Mouse (Mus musculus): ENCODE measurements at regions not wholly inside any gene's neighbourhood (a gene's known extent, or its start where the extent isn't known, plus 50 kb on each side); places are given as distances from the start of the nearest gene placed in this dataset.

- DNase-seq, result peak; percentile 32
Measured at GRCm38 (mm10) chr13:53783492-53783891, 272.0 kb downstream of the Drd1 start.

DNA sequence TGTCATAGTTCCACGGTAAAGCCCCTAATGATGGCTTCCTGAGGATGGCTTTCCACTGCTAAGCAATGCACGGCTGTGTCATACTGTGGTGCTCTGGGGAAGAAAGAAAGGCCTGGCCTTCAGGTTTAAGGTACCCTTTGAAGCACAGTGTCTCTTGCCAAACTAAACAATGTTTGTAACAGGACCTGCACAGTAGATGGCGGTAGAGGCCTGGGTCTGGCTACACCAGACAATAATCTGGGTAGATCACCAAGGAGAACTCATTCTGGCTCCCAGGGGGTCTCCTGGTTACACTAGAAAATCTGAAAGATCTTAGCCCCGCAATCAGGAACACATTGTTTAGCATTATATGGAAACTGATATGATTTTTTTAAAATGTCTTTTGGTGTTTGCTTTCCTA is 276.4 kb downstream of the Drd1 start:
- no peak for DNase-seq

- no peak for DNase-seq
Measured at GRCm38 (mm10) chr13:53776421-53776820, 279.1 kb downstream of the Drd1 start.

GRCm38 (mm10) chr13:53775687-53776086 is 279.8 kb downstream of the Drd1 start:
- peak; percentile 12 for DNase-seq

DNA sequence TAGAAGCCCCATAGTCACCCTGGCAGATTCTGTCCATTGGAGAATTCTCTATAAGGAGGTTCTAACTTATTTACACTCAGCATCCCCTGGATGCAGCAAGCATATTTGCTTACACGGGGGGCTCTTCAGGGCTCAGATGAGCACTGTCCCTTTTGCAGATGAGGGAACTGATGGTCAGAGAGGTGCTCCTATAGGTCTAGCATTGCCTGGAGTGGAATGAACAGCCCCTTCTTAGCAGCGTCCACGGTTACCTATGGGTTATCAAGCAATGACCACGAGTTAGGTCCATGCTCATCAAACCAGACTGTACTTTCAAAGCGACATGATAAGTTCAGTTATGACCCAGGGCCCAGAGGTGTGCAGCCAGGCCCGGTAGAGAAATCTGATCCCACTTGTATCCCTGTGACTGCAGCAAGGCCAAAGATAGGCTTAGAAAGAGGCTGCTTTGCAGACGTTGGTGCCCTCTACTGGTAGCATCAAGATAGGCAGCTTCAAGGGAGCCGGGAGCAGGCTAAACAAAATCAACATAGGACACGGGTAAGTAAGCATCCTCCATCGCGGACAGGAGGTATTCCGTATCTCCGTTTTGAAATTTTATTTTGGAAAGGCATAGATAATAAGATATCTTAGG is 290.8 kb downstream of the Drd1 start:
- peak; percentile 4 for DNase-seq

GRCm38 (mm10) chr13:53757576-53758237 is 284.8 kb upstream of the Msx2 start:
- no peak for DNase-seq

- no peak for DNase-seq
Measured at GRCm38 (mm10) chr13:53756970-53757530, 284.2 kb upstream of the Msx2 start.

DNA sequence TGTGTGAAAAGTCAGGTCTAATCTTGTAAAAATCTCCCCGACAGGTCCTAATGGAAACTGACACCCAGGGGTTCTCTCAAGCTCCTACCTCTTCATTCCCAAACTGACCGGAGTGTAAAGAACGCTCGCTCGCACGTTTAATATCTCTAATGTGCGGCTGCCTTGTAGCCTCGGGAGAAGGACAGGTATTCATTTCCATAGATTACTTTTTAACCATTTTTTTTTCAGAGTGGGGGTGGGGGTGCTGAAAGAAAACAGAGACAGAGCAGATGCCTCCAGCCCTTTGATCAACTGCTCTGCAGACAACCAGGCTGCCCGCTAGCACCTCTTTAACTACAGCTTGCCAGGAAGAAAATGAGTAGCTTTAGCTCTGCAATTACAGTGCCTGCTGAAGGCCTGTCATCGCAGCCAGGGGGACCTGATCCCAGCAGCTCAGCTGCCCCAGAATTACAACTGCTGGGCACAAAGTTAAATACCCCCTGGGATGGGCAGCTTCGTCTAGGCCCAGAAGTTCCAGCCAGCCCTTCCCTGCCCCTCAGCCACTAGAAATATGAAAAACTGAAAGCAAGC is 282.3 kb upstream of the Msx2 start:
- DNase-seq, result no peak

GRCm38 (mm10) chr13:53753049-53753448 is 280.2 kb upstream of the Msx2 start:
- no peak for DNase-seq

GRCm38 (mm10) chr13:53740981-53741380 is 268.1 kb upstream of the Msx2 start:
- no peak for DNase-seq

DNA sequence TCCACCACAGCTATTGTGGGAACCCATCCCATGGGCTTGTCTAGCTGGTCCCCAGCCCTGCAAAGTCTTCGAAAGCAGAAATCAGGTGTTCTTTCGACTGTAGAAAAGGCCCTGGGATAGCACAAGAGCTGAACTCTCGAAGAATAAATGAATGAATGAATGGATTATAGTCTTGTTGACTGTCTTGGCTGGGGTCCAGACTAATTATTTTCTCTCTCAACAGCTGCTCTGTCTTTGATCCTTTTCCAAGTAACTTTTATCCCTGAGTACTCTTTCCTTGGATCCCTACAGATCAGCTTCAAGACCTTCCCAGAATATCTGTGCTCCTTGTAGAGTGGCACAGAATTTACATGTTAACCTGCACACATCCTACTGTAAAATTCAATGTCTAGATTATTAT is 266.3 kb upstream of the Msx2 start:
- no peak for DNase-seq

DNA sequence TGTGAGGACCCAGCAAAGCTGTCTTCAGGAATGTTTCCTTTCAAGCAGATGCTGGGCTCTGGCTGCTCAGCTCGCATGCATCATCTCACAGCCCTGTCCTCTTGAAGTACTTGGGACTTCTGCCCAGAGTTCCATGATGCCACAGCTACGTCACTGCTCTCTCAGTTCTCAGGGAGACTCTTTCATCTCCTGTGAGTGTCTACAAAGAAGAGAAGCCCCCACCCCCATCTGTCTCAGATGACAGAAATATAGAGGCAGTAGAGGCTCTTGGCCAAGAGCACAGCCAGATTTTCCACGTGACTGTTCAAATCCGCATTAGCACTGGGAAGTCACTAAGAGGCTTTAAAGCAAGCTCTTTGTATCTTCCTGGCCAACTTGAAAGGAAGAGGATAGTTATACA is 262.1 kb upstream of the Msx2 start:
- DNase-seq, result no peak

DNA sequence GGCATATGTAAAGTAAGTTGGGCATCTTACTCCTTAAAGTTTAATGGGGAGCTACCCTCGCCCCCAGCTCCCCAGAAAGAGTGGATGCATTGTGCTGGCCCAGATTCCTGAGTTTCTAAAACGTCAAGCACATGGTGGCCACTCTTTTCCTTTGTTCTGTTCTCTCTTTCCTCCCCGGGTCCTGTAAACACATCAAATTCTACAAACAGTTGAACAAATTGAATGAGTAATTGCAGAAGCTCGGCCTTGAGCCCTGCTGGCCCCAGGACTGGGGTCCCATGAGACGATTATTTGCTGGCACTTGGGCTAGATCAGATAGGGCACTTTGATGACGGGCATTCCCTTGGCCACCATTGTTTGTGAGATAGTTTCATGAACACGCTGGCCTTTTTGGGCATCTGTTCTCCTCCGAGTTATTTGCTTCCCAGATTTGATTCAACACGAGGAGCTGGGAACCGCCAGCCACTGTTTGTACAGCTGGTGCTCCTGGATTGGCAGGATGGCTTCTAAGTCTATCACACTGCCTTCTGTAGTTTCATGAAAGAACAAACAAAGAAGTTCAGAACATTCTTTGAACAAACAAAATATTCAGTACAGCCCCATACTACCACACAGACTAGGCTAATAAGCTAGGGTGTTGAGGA is 257.5 kb upstream of the Msx2 start:
- no peak for DNase-seq

DNA sequence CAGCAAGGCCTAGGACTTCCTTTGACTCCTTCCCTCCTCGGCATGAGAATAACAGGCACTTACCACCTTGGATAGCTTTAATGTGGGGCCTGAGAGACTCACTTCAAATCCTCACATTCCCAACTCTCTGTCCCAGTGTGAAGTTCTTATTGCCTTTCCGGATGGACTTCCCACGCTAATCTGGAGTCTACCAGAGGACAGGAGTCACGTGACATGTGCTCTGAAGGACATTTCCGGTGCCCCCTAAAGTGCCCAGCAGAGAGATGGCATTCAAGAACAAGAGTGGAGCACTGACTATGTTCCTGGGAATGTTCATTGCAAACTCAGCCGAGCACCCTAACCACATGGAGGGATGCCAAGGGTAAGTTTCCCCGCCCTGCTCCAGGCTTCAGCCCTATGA is 257.0 kb upstream of the Msx2 start:
- no peak for DNase-seq

DNA sequence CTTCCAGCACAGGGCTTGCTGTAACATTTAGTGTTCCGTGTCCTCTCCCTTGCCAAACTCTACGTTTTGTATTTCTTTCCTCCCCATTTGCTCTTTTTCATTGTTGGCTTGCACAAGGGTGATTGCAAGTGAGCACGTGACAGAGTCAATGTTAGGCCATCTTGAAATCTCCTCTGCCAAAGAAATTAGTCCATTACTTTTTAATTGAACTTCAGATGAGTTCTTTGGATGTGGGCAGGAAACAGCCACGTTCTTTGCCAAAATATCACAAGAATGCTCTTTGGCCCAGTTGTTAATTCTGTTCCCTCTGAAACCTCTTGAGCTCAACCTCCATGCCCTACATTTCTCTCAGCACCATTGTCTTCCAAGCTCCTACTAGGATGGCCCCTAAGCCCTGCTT is 253.2 kb upstream of the Msx2 start:
- no peak for DNase-seq

DNA sequence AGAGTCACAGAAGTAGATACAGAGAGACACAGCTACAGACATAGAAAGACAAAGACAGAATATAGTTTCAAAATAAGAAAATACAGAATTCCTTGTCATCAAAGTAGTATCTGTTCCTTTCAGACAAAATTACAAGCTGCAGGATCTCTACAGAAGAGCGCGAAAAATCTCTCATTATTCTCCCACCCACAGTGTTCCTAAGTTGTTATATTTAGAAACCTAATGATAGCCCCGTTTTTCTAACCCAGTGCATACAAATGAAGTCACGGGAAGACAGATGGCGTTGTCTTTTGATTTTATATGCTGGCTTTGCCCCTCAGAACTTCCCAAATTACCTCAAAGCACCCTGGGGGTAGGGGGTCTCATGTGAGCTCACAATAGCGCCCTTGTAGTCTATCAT is 250.0 kb upstream of the Msx2 start:
- DNase-seq, result no peak

DNA sequence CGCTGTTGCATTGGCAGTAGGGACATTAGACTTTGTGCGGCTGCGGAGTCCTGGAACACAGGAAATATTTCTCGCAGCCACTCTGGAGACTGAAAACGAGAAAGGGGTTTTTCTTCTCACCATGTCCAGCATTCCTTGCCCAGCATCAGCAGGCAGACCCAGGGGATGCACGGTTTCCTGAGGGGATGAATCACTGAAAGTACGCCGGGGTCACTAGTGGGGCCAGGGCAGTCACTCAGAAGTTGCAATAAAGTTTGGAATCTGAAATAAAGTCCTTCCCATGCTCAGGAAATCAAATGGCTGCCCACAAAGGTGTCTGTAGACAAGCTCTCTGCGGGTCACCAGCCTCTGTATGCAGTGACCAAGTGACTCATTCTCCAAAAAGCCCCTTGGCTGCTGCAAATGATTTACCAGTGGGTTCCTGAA is 248.2 kb upstream of the Msx2 start:
- DNase-seq, result no peak

- no peak for DNase-seq
Measured at GRCm38 (mm10) chr13:53717582-53717981, 244.7 kb upstream of the Msx2 start.

- DNase-seq, result no peak
Measured at GRCm38 (mm10) chr13:53717086-53717485, 244.2 kb upstream of the Msx2 start.

DNA sequence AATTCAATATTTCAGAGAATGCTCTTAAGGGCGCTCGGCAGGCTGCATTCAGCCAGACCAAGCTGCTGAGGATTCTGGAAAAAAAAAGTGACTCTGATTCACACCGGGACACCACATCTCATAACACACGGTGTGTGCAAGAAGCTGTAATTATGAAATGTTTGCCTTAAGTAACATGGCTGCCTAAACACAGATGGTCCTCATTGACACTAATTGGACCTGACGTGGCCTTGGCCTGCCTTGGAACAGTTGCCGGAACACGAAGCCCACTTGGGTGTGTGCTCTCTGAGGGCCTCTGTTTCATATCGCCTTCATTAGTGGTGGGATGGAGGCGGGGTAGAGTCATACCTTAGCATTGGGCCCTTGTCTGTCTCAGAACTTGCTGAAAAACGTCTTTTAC is 236.2 kb upstream of the Msx2 start:
- no peak for DNase-seq

- DNase-seq, result no peak
Measured at GRCm38 (mm10) chr13:53707548-53707947, 234.7 kb upstream of the Msx2 start.

- DNase-seq, result no peak
Measured at GRCm38 (mm10) chr13:53704104-53704503, 231.2 kb upstream of the Msx2 start.

GRCm38 (mm10) chr13:53700236-53700635 is 227.4 kb upstream of the Msx2 start:
- DNase-seq, result no peak

DNA sequence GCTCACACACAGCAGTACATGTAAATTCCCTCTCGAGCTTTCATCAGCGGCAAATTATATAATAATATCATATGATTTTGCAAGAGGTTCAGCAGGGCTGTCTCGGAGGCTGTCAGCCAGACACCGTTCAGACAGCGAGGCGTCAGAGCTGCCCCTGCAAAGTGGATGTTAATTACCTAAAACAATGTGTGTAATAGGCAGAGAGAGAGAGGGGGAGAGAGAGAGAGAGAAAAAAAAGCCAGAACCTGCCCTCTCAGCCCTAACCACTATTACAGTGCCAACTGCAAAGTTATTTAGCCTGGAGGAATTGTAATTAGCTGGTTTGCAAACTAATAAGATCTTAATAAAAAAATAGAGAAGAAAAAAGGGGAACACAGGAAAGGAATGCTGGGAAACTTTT is 225.1 kb upstream of the Msx2 start:
- no peak for DNase-seq
